Mouse (Mus musculus) neutrophil, adult 5-6 weeks (primary cell): ENCODE results near the gene Dtx1. TPM values are rescaled to one million over a fixed set of nuclear protein-coding genes. Genes with fewer than 3 reads are reported as not detected.

Experiments used
- ATAC-seq: fragments of 151-379, 151-347 bp; 2 replicates; pipeline ENCODE4 v1.8.0; 2017; ENCODE audit warnings: mild to moderate bottlenecking, moderate TSS enrichment; ENCODE audit not compliant: insufficient number of reproducible peaks, poor library complexity, low FRiP score, severe bottlenecking; ENCODE audit errors: extremely low read depth
- total RNA-seq: library from RNA; stranded (forward); fragments of 200-1000 nt; gene quantifications from 2 replicates; pipeline ENCODE4 v1.2.3, GENCODE M21; 2017

Gene Dtx1
- total RNA-seq, 1 experiment from 2014 or later: 30.0 TPM

DNA sequence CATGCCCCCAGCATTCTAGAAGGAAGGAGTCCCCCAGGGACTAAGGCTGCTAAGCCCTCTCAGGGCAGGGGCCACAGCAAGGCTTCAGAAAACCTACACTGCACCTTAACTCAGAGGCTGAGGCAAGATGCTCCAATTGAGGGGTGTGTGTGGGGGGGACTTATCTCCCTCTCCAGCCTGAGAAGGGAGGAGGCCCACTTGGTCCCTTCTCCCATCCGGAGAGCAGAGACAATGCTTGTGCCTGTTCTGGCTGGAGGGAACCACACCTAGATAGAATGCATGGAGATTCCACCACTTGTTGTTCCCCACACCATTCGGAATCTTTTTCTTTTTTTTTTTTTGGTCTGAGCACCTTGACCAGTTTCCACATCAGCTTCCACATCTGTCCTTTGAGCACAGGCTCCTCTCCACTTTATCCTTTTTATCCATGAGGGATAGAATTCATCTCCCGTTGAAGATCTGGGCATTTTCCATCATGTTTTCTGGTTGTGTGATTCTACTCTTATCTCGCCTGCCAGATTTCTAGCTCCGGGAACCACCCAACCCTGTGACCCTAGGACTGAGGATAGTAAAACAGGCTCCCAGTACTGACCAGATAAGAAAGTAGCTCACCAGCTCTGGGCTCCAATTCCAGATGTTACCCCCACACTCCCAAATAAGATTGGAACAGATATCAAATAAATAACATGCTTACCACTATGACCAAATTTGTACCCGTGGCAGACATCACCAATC is 24.8 kb downstream of the Dtx1 start:
- ATAC-seq: no peak

DNA sequence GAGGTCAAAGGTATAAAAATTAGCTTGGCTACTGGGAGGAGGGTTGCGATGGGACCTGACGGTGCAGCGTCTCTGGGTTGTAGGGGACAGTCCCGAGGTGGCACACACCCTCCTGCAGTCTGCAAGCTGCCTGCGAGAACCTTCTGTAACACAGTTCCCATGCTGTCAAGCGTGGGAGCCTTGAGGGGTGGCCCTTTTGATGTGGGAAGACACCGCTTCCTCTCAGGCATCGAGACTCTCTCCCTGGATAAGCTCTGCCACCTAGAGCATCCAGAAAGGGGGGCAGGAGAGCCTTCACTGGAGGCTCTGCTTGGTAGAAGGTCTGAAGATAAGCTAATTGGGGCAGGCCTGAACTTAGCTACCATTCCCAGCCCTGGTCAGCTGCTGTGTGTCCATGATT is 26.0 kb downstream of the Dtx1 start:
- peak; percentile 15; the same call in 1 of the 2 replicates for ATAC-seq

DNA sequence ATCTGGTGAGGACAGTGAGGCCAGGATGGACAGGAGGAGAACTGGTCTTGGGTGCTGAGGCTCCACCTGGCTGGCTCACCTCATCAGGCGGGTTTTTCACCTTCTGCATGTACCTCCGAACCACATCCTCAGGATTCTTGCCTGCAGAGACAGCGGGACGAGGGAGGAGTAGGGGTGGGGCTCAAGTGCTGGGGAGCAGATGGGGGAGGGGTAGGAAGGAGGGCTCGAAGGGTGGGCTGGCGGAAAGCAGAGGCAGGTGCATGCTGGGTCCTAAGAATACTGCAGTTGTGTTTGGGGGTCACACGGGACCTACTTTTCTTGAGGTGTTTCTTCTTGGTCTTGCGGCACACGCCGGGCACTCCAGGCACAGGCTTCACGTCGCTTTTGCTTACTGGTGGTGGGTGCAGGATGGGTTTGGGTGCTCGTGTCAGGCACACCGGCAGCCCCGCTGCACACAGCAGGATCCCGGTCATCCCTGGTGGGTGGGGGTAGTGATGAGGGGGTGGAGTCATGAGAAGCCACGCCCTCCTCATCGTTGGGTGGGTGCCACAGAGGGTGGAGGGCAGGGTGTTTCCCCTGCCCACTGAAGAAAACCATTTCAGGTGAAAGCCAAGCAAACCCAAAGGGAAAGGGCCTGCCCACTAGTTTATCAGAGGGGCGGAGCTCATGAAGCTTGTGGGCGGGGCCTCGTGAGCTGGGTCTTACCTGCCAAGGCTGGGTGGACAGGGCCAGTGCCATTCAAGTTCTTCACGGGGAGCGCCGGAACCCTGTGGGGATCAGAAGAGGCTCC is 28.6 kb downstream of the Dtx1 start:
- no peak for ATAC-seq

DNA sequence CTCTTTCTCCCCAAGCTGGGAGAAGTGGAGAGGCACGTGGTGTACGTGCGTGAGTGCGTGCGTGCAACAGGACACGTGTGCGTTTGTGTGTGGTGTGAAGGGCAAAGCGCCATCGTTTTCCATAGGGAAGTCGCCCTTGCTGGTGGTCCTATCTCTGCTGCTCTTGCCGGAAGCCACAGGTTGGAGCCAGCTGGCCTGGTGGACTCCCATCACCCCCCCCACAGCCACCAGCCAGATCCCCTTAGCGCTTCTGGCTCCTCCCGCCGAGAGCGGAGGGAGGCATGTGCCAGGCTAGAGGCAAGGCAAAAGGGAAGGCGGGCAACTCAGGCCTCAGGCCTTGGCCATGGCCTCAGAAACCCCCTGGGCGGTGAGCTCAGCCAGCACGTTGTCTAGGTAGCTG is 30.8 kb downstream of the Dtx1 start:
- ATAC-seq: no peak

DNA sequence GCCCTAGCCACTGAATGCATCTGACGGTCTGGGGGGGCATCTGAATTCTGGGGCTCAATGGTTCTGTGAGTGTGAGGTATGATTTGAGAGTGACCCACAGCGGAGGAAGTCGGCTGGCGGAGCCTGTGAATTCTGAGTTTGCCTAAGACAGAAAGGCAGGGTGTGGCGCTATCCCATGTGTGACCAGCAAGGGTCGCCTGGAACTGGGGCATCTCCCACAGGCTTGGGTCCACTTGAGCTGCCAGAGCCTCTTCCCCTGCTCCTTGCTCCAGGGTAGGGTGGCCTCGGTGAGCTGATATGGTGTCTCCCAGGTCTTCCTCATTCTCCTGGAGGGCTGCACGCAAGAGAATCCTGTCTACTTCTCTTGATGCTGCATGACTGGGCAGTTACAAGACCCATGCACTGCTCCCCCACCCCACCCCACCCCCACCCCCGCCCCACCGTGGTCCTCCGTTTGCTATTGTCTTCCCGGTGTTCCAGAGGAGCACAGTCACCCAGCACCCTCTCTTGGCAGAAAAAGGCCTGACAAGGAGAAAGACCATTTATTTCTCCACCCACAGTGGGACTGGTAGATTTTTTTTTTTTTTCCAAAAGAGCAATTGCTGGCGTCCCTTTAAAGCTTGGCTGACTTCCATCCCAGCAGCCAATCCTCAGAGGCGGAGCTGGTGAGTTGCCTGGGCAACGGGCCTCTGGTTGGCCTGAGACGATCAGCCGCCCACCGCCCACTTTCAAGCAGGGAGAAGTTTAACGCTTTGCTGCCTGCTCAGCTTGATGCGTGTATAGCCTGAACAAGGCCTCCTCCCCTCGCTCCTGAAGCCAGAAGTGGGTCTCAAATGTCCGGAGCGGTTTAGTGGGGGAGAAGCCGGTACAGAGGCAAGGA is 31.8 kb downstream of the Dtx1 start:
- ATAC-seq: peak; percentile 24

DNA sequence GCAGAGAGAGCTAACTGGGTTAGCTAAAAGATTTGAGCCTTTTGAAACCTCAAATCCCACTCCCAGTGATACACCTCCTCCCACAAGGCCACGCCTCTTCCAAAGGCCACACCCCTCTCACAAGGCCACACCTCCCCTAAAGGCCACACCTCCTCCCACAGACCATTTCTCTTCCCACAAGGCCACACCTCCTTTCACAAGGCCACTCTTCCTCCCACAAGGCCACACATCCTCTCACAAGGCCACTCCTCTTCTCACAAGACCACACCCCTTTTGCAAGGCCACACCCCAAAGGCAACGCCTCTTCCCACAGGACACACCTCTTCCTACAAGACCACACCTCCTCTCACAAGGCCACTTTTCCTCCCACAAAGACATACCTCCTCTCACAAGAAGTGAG is 34.2 kb downstream of the Dtx1 start:
- no peak for ATAC-seq

DNA sequence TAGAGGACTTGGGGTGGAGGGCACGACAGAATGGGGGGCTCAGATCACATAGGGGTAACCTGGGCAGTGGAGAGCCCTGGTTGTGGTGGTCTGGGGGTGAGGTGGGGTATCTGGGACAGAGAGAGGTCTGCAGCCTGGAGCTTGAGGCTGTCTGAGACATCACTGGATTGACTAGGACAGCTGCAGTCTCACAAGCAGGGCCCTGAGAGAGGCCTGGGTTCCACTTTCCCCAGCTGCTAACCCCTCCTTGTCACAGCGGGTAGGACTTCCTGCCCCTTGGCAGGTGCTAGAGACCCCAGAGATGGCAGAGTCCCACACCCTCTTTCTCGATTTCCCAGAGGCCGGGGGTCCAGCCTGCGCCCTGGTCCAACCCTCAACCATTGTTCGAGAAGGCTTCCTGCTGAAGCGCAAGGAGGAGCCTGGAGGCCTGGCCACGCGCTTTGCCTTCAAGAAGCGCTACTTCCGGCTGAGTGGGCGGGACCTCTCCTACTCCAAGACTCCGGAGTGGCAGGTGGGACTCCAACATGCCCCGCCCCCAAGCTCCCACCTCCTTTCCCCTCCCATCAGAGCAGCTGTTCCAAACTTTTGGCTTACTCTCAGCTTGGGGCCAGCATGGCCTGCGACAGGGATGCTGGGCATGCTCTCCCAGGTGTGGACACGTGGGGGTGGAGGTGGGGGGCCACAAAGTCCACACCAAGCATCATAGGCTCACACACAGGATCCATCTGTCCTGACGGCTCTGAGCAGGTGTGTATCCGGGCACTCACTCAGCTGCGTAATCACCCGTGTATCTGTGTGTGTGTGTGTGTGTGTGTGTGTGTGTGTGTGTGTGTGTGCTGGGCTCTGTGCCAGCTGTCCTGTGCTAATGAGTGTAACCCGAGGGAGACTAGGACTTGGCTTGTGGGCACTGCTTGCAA is 37.2 kb downstream of the Dtx1 start:
- no peak for ATAC-seq

DNA sequence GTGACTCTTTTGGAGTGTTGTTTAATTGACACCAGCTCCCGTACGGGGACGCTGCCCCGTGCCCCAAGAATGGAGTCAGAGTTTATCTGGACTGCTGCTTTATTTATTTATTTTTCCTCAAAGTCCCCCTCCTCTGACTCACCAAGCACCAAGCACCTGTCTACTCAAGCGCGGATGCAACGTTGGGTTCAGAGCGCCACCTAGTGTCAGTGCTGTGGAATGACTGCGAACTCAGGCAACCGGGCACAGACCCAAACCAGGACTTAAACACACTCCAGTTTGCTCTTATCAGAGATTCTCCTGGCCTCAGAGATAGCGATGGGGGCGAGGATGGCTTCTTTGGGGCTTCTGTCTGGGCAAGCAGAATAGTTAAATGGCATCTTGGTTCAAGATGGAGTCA is 38.1 kb downstream of the Dtx1 start:
- peak; percentile 62 for ATAC-seq

DNA sequence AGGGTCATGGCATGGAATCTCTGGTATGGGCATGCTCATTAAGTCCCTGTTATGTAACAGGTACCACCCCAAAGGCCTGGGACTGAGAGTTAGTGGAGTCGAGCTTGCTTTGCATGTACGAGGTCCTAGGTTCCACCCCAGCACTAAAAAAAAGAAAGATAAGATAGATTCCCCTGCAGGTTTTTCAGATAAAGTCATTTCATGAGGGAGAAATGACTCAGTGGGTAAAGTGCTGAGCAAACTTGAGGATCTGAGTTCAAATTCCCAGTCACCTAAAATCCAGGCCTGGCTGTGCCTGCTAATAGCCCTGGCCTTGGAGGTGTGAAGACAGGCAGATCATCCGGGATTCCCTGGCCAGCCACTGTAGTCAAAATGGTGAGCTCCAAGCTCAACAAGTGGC is 39.9 kb downstream of the Dtx1 start:
- no peak for ATAC-seq

DNA sequence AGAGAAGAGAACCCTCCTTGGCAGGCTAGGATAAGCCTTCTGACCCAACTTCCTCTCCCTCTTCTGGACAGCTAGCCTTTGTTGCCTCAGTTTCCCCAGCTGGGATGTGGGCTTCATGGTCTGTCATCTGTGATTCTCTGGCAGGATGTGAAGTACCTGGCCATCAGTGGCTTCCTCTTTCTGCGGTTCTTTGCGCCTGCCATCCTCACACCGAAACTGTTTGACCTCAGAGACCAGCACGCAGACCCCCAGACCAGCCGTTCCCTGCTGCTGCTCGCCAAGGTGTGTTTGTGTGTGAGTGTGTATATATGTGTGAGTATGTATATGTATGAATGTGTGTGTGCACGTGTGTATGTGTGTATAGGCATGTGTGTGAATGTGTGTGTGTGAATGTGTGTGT is 41.6 kb downstream of the Dtx1 start:
- no peak for ATAC-seq

DNA sequence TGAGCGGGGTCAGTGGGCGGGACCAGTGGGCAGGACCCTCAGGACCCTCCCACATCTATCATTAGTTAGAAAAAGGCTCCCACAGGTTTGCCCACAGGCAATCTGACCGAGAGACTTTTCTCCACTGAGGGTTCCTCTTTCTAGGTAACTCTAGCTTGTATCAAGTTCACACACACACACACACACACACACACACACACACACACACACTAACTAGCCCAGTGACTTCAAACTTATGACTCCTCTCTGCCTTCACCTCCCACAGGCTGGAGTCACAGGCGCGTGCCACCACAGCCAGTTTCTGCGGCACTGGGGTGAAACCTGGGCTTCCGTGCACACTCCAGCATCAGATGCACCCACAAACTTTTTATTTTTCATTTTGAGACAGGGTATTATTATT is 43.0 kb downstream of the Dtx1 start:
- ATAC-seq: no peak

DNA sequence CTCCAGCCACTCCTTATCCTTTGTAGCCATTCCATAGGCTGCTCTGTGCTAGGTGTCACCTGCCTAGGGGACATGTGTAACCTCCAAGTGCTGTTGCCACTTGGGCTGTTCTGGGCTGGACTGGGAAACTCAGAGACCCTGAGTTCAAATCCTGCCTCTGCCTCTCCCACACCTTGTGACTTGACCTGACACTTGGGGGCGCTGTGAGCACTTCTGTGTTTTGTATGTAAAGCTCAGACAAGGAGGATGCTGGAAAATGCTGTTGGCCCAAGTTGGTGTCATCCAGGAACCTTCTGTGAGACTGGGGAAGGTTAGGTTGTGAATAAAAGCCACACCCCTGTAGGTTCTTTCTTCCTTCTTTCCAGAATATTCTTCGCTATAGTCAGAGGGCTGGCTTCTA is 46.8 kb downstream of the Dtx1 start:
- no peak for ATAC-seq

DNA sequence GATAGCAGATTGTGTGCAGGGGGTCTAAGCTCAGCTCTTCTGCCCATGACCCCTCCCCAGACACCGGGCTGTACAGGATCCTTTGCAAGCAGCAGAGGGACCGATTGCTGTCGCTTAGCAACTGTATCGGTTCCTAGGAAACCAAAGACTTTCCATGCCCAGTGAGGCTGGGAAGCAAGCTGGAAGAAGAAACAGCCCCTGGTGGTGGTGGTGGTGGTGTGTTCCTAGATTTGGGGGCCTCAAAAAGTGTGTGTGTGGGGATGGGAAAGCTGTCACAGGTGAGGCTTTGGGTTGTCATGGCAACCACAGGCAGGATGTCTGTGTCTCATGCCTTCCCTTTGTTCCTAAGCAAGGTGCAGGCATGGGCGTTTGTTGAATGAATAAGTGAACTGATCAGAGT is 50.9 kb downstream of the Dtx1 start:
- ATAC-seq: no peak

DNA sequence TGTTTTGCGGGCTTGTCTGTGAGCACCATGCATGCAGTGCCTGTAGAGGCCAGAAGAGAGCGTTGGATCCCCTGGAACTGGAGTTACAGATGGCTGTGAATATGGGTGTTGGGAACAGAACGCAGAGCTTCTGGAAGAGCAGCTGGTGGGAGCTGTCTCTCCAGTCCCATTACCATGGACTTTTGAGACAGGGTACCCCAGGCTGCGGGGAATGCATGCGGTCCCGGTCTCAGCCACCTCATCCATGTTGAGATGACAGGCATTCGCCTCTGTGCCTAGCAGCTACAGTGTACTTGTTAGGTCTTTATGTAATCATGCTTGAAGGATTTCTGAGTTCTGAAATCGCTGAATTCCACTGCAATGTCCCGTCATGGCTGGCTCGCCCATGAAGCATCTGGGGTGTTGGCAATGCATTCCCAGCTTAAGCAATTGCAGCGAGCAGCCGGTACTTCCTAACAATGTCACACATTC is 55.4 kb downstream of the Dtx1 start:
- ATAC-seq: no peak

DNA sequence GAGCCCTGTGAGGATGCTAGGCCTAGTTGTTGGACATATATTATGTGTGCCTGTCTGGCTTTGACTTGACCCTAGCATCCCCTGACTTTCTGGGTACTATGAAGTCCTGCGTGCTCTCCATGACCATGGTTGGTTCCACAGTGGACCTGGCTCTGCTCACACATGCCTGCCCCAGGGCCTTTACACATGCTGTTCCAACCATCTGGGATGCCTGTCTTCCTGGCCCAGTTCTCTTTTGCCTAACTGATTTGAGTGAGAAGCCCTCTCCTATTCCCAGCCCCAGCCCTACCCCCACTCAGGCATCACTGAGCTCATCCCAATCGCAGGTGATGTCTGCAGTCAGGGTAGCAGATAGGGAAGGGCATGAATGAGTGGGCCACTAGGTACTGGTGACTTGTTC is 57.9 kb downstream of the Dtx1 start:
- no peak for ATAC-seq

DNA sequence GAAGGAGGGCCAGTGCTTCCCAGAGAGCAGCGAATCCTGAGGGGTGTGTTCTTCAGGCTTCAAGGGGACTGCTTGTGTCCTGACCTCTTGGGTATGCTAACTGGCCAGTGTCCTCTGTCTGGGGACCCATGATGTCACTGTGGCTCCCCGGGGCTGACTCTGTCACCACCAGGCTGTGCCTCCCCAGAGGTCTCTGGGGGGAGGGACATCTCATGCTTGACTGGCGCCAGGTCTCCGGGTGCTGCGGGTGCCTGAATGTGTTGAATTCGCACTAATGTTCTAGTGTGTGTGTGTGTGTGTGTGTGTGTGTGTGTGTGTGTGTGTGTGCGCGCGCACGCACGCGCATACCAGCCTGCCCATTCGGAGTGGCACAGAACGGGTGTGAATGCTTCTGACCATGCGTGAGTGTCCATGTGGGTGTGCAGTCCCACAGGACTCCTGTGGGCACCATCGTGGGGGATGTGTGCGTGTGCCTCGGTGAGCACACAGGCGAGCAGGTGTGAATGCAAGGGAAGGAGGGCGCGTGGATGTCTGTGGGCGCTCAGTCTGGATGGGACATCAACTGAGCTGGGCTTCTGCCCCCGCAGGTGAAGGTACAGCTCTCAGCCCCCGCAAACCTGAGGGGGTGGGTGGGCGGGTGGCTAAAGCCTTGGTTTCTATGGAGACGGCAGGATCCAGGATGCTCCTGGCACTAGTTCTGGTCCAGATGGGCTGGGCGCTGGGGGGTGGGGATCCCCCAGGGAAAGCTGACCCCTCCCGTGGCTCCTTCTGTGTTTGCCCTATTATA is 58.6 kb downstream of the Dtx1 start:
- ATAC-seq: no peak

DNA sequence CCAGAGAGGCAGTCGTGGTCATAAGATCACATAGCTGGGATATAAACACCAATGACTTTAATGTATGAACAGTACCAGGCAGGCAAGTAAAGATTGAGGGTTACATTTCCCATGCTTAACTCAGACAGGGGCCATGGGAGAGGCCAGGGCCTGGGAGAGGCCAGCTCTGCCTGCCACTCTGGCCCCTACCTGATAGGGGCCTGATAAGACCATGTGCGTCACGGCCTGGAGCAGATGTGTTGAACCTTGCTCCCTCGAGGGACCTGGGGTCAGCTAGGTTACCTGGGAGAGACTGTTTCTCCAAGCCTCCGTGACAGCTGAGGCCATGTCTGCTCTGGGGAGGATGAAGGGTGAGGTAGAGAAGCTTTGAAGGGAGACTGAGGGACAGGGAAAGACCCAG is 60.5 kb downstream of the Dtx1 start:
- no peak for ATAC-seq

DNA sequence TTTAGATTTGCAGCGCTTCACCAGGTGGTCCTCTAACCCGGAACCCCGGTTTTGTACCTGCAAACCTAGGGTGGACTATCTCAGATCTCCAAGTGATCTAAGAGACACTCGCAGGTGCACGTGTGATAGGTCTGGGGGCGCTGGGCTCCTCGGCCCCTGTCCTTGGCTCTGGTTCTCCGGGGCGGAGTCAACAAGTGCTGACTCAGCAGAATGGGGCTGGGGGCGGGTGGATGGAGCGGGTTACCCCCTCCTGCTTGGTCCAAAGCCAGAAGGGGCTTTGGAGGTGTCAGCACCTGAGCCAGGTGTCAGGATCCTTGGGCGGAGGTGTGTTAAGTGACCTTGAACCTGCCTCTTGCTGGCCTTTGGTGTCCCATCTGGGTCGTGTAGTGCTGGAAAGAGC is 61.8 kb downstream of the Dtx1 start:
- no peak for ATAC-seq
